Mouse (Mus musculus) forebrain, embryonic 15.5 days (tissue): ENCODE data around the gene Slc25a10. TPM values are rescaled to one million over a fixed set of nuclear protein-coding genes. Genes with fewer than 3 reads are reported as not detected.

Experiments used
- polyA plus RNA-seq: library from polyadenylated mRNA; unstranded; fragments of >200 nt; fragmentation: Nextera tagmentation; extraction: Ambion mirVana; gene quantifications from 2 replicates; pipeline ENCODE4 v1.2.1, GENCODE M21; 2015

The Slc25a10 gene
- polyA plus RNA-seq, 1 experiment from 2014 or later = 27.0 TPM

Other genes with a start within 250 kb of the Slc25a10 start
- 3,835 and 3,917 TPM in 2 replicates for gene Actg1, start 143.3 kb upstream of the Slc25a10 start, polyA plus RNA-seq
- gene Fscn2, start 130.3 kb upstream of the Slc25a10 start, polyA plus RNA-seq = 0.97 and 1.3 TPM in 2 replicates
- gene Faap100, start 113.1 kb upstream of the Slc25a10 start, polyA plus RNA-seq = 72.1 and 74.1 TPM in 2 replicates
- gene Nploc4, start 54.1 kb upstream of the Slc25a10 start, polyA plus RNA-seq = 34.8 and 35.2 TPM in 2 replicates
- gene Tspan10, start 49.2 kb upstream of the Slc25a10 start, polyA plus RNA-seq = not detected in 2 replicates
- gene Pde6g, start 38.3 kb upstream of the Slc25a10 start, polyA plus RNA-seq = 0.18 TPM in 1 of 2 replicates, not detected in the other
- gene Oxld1, start 33.8 kb upstream of the Slc25a10 start, polyA plus RNA-seq = 11.1 and 12.0 TPM in 2 replicates
- gene Ccdc137, start 33.7 kb upstream of the Slc25a10 start, polyA plus RNA-seq = 25.2 and 29.9 TPM in 2 replicates
- gene Arl16, start 24.2 kb upstream of the Slc25a10 start, polyA plus RNA-seq = 49.1 and 50.8 TPM in 2 replicates
- gene Mrpl12, start 7.2 kb upstream of the Slc25a10 start, polyA plus RNA-seq = 111 and 113 TPM in 2 replicates
- gene Gcgr, start 38.9 kb downstream of the Slc25a10 start, polyA plus RNA-seq = 0.09 TPM in 2 replicates
- gene Mcrip1, start 57.9 kb downstream of the Slc25a10 start, polyA plus RNA-seq = 242 and 245 TPM in 2 replicates
- 0.23 TPM in 1 of 2 replicates, not detected in the other for gene Ppp1r27, start 59.3 kb downstream of the Slc25a10 start, polyA plus RNA-seq
- 234 and 239 TPM in 2 replicates for gene P4hb, start 81.4 kb downstream of the Slc25a10 start, polyA plus RNA-seq
- gene Arhgdia, start 89.8 kb downstream of the Slc25a10 start, polyA plus RNA-seq = 464 TPM in 2 replicates
- 372 and 388 TPM in 2 replicates for gene Alyref, start 106.5 kb downstream of the Slc25a10 start, polyA plus RNA-seq
- gene Anapc11, start 106.6 kb downstream of the Slc25a10 start, polyA plus RNA-seq = 199 and 205 TPM in 2 replicates
- gene Npb, start 116.6 kb downstream of the Slc25a10 start, polyA plus RNA-seq = 0.51 and 0.65 TPM in 2 replicates
- gene Pcyt2, start 126.1 kb downstream of the Slc25a10 start, polyA plus RNA-seq = 167 and 174 TPM in 2 replicates
- gene Sirt7, start 133.4 kb downstream of the Slc25a10 start, polyA plus RNA-seq = 51.4 and 53.1 TPM in 2 replicates
- 42.1 and 44.1 TPM in 2 replicates for gene Mafg, start 141.8 kb downstream of the Slc25a10 start, polyA plus RNA-seq
- gene Pycr1, start 151.9 kb downstream of the Slc25a10 start, polyA plus RNA-seq = 30.9 and 35.3 TPM in 2 replicates
- gene Myadml2, start 156.3 kb downstream of the Slc25a10 start, polyA plus RNA-seq = 0.47 TPM in 1 of 2 replicates, not detected in the other
- gene Notum, start 169.3 kb downstream of the Slc25a10 start, polyA plus RNA-seq = 0.46 and 1.1 TPM in 2 replicates
- gene Aspscr1, start 181.1 kb downstream of the Slc25a10 start, polyA plus RNA-seq = 144 and 154 TPM in 2 replicates
- gene Cenpx, start 221.9 kb downstream of the Slc25a10 start, polyA plus RNA-seq = 97.9 and 103 TPM in 2 replicates
- gene Lrrc45, start 222.1 kb downstream of the Slc25a10 start, polyA plus RNA-seq = 94.1 and 94.8 TPM in 2 replicates
- gene Rac3, start 229.6 kb downstream of the Slc25a10 start, polyA plus RNA-seq = 245 and 251 TPM in 2 replicates
- 9.0 and 9.3 TPM in 2 replicates for gene Dcxr, start 235.4 kb downstream of the Slc25a10 start, polyA plus RNA-seq
- gene Cbr2, start 240.3 kb downstream of the Slc25a10 start, polyA plus RNA-seq = 0.64 and 0.69 TPM in 2 replicates